Mouse (Mus musculus): ENCODE measurements around the gene Rilp.

- TF ChIP-seq CTCF (conservative IDR thresholded peaks at IDR 0.05; ENCODE audit: low read length), result no peak
- TF ChIP-seq NANOG (IDR thresholded peaks at IDR 0.05; ENCODE audit: borderline replicate concordance, low read length), result no peak
- TF ChIP-seq POU5F1 (IDR thresholded peaks at IDR 0.05; ENCODE audit: borderline replicate concordance, low read length), result no peak
Measured at GRCm38 (mm10) chr11:75508162-75508561, 1.7 kb upstream of the Rilp start.

All from E14TG2a.4 (cell line).